Mouse (Mus musculus): ENCODE results near the gene Erh. TPM values are rescaled to one million over a fixed set of nuclear protein-coding genes. Genes with fewer than 3 reads are reported as not detected.

The Erh gene
- polyA plus RNA-seq, 1 experiment from 2014 or later = 210 TPM

DNA sequence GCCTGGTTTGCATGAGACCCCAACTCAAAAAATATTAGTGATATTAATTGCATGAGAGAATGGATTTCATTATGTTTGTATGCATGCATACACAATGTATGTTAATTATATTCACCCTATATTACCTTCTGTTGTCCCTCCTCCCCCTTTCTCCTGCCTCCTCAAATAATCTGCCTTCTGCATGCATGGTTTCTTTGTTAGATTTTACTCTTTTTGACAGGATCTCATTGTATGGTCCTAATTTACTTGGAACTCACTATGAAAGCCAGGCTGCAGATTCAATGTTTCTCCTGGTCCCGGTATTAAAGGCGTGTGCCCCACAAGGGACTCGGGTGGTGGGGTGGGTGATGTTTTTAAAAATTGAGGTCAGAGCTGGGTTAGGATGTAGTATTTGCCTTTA is 40.2 kb upstream of the Erh start:
- no peak for TF ChIP-seq CTCF (IDR thresholded peaks at IDR 0.05; ENCODE audit: low read depth)
- no peak for ATAC-seq (replicated peaks; ENCODE audit: low FRiP score, low read depth)
- Histone ChIP-seq H3K27ac (no peak overlapping the region), H3K9me3 (replicated peaks; ENCODE audit: low read length) (no peaks in the 10 kb centered on the region), H3K4me2 (ENCODE audit: low read length) (no peak overlapping the region), H3K27me3 (ENCODE audit: insufficient read depth, low read length) (no peaks in the 10 kb centered on the region), H3K36me3 (ENCODE audit: insufficient read depth, low read length) (peaks cover 4% of the 10 kb centered on the region; the same call in 1 of the 2 replicates), H3K4me3 (replicated peaks; ENCODE audit: low read depth, low read length) (no peak overlapping the region), H3K9ac (ENCODE audit: low read depth, low read length) (no peak overlapping the region), H3K4me1 (replicated peaks; ENCODE audit: insufficient read depth, low read length) (no peaks in the 10 kb centered on the region)
- no peak for DNase-seq (ENCODE audit: low spot score)
- 88% methylated on average over 3 of the region's 3 CpGs for WGBS

- Histone ChIP-seq H3K9ac (ENCODE audit: low read depth, low read length) (no peak overlapping the region), H3K4me1 (replicated peaks; ENCODE audit: insufficient read depth, low read length) (no peaks in the 10 kb centered on the region), H3K9me3 (replicated peaks; ENCODE audit: low read length) (no peaks in the 10 kb centered on the region), H3K27ac (no peak overlapping the region), H3K4me3 (replicated peaks; ENCODE audit: low read depth, low read length) (no peak overlapping the region), H3K4me2 (ENCODE audit: low read length) (no peak overlapping the region), H3K36me3 (ENCODE audit: insufficient read depth, low read length) (peaks cover 4% of the 10 kb centered on the region; the same call in 1 of the 2 replicates), H3K27me3 (ENCODE audit: insufficient read depth, low read length) (no peaks in the 10 kb centered on the region)
- WGBS = 77% methylated on average over 3 of the region's 3 CpGs
- TF ChIP-seq CTCF (IDR thresholded peaks at IDR 0.05; ENCODE audit: low read depth) = no peak
- no peak for DNase-seq (ENCODE audit: low spot score)
- ATAC-seq (replicated peaks; ENCODE audit: low FRiP score, low read depth) = no peak
These were observed 39.4 kb upstream of the Erh start for GRCm38 (mm10) chr12:80683554-80683953.

DNA sequence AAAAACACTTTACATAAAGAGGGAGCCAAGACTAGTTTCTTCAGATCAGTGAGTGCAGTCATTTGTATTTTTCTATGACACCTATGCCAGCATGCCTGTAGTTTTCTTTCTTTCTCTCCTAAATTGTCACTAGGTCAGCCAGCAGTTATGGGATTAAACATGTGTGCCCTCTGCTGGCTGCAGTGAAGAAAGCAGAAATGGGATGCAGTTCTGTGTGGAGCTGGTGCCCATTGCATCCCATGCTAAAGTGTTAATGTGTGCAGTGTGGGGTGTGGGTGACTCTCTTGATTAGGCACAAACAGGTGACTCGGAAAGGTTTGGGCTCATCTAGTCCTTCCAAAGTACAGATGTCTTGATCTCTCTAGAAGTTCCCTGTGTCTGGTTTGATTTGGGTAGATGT is 37.2 kb upstream of the Erh start:
- Histone ChIP-seq H3K4me1 (replicated peaks; ENCODE audit: insufficient read depth, low read length) (no peaks in the 10 kb centered on the region), H3K4me3 (replicated peaks; ENCODE audit: low read depth, low read length) (no peak overlapping the region), H3K36me3 (ENCODE audit: insufficient read depth, low read length) (peaks cover 10% of the 10 kb centered on the region; the same call in 1 of the 2 replicates), H3K9me3 (replicated peaks; ENCODE audit: low read length) (no peaks in the 10 kb centered on the region), H3K4me2 (ENCODE audit: low read length) (no peak overlapping the region), H3K27me3 (ENCODE audit: insufficient read depth, low read length) (no peaks in the 10 kb centered on the region), H3K27ac (no peak overlapping the region), H3K9ac (ENCODE audit: low read depth, low read length) (no peak overlapping the region)
- WGBS = 82% methylated on average over 1 of the region's 1 CpGs
- TF ChIP-seq CTCF (IDR thresholded peaks at IDR 0.05; ENCODE audit: low read depth) = peak; percentile 79
- ATAC-seq (replicated peaks; ENCODE audit: low FRiP score, low read depth) (no peak), DNase-seq (ENCODE audit: low spot score) (peak; percentile 70)

- 18% methylated on average over 3 of the region's 3 CpGs for WGBS
- Histone ChIP-seq H3K27ac (no peak overlapping the region), H3K4me2 (ENCODE audit: low read length) (no peak overlapping the region), H3K27me3 (ENCODE audit: insufficient read depth, low read length) (no peaks in the 10 kb centered on the region), H3K9me3 (replicated peaks; ENCODE audit: low read length) (no peaks in the 10 kb centered on the region), H3K4me3 (replicated peaks; ENCODE audit: low read depth, low read length) (no peak overlapping the region), H3K4me1 (replicated peaks; ENCODE audit: insufficient read depth, low read length) (no peaks in the 10 kb centered on the region), H3K36me3 (ENCODE audit: insufficient read depth, low read length) (peaks cover 17% of the 10 kb centered on the region; the same call in 1 of the 2 replicates), H3K9ac (ENCODE audit: low read depth, low read length) (no peak overlapping the region)
- ATAC-seq (replicated peaks; ENCODE audit: low FRiP score, low read depth) (no peak), DNase-seq (ENCODE audit: low spot score) (peak; percentile 68)
- peak; percentile 83 for TF ChIP-seq CTCF (IDR thresholded peaks at IDR 0.05; ENCODE audit: low read depth)
These were observed 29.0 kb upstream of the Erh start for GRCm38 (mm10) chr12:80673170-80673569.

DNA sequence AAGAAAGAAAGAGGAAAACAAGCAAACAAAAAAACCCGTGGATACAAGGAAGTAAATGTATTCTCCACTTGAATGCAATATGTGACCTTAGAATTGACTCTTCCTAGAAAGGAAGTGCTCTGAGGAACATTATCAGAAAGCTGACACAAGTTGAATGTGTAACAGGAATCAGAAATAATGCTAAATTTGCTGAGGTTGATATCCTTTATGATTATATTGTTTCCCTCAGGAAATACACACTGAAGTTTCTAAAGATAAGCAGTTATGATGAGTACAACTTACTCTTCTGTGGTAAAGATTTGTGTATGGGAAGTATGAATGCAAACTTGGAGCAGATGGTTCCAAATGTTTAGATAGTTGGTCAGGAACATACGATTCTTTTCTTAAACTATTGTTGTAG is 24.2 kb upstream of the Erh start:
- Histone ChIP-seq H3K4me1 (replicated peaks; ENCODE audit: insufficient read depth, low read length) (no peaks in the 10 kb centered on the region), H3K4me2 (ENCODE audit: low read length) (no peak overlapping the region), H3K9me3 (replicated peaks; ENCODE audit: low read length) (no peaks in the 10 kb centered on the region), H3K27me3 (ENCODE audit: insufficient read depth, low read length) (no peaks in the 10 kb centered on the region), H3K4me3 (replicated peaks; ENCODE audit: low read depth, low read length) (no peak overlapping the region), H3K27ac (no peak overlapping the region), H3K36me3 (ENCODE audit: insufficient read depth, low read length) (peaks cover 18% of the 10 kb centered on the region; the same call in 1 of the 2 replicates), H3K9ac (ENCODE audit: low read depth, low read length) (no peak overlapping the region)
- ATAC-seq (replicated peaks; ENCODE audit: low FRiP score, low read depth) (no peak), DNase-seq (ENCODE audit: low spot score) (no peak)
- no peak for TF ChIP-seq CTCF (IDR thresholded peaks at IDR 0.05; ENCODE audit: low read depth)
- 64% methylated on average over 2 of the region's 2 CpGs for WGBS

GRCm38 (mm10) chr12:80663935-80664334 is 19.8 kb upstream of the Erh start:
- no peak for TF ChIP-seq CTCF (IDR thresholded peaks at IDR 0.05; ENCODE audit: low read depth)
- DNase-seq (ENCODE audit: low spot score) = no peak
- WGBS = 57% methylated on average over 2 of the region's 2 CpGs
- H3K9ac ChIP-seq (ENCODE audit: low read depth, low read length) = no peak overlapping the region
- H3K4me3 ChIP-seq (replicated peaks; ENCODE audit: low read depth, low read length) = no peak overlapping the region
- H3K4me1 ChIP-seq (replicated peaks; ENCODE audit: insufficient read depth, low read length) = no peaks in the 10 kb centered on the region
- no peak overlapping the region for H3K4me2 ChIP-seq (ENCODE audit: low read length)
- no peak overlapping the region for H3K27ac ChIP-seq
- H3K27me3 ChIP-seq (ENCODE audit: insufficient read depth, low read length) = no peaks in the 10 kb centered on the region
- H3K9me3 ChIP-seq (replicated peaks; ENCODE audit: low read length) = no peaks in the 10 kb centered on the region
- H3K36me3 ChIP-seq (ENCODE audit: insufficient read depth, low read length) = peaks cover 17% of the 10 kb centered on the region; the same call in 1 of the 2 replicates
- ATAC-seq (replicated peaks; ENCODE audit: low FRiP score, low read depth) = no peak

DNA sequence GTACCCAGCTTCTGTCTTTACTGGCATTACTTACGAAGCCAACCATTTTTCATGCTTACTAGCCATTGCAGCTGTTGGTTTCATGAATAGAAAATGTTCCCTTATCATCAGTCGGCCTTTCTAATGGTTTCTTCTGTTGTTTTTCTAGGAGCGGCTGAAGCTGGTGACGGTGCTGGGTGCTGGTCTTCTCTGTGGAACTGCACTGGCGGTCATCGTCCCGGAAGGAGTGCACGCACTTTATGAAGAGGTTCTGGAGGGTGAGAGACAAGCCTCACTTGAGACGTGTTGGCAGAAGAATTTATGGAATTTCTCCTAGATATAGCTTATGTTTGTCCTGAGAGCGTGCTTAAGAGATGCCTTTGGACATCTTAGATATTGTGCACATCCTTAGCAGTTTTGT is 18.2 kb upstream of the Erh start:
- no peaks in the 10 kb centered on the region for H3K4me1 ChIP-seq (replicated peaks; ENCODE audit: insufficient read depth, low read length)
- no peaks in the 10 kb centered on the region for H3K27me3 ChIP-seq (ENCODE audit: insufficient read depth, low read length)
- TF ChIP-seq CTCF (IDR thresholded peaks at IDR 0.05; ENCODE audit: low read depth) = no peak
- ATAC-seq (replicated peaks; ENCODE audit: low FRiP score, low read depth) (no peak), DNase-seq (ENCODE audit: low spot score) (no peak)
- H3K9ac ChIP-seq (ENCODE audit: low read depth, low read length) = no peak overlapping the region
- no peak overlapping the region for H3K4me2 ChIP-seq (ENCODE audit: low read length)
- H3K36me3 ChIP-seq (ENCODE audit: insufficient read depth, low read length) = peaks cover 11% of the 10 kb centered on the region; the same call in 1 of the 2 replicates
- 91% methylated on average over 10 of the region's 10 CpGs for WGBS
- H3K27ac ChIP-seq = no peak overlapping the region
- H3K4me3 ChIP-seq (replicated peaks; ENCODE audit: low read depth, low read length) = no peak overlapping the region
- no peaks in the 10 kb centered on the region for H3K9me3 ChIP-seq (replicated peaks; ENCODE audit: low read length)

Data from kidney, postnatal 0 days (tissue).